Mouse (Mus musculus) heart, embryonic 16.5 days (tissue): ENCODE results near the gene Cul3. TPM values are rescaled to one million over a fixed set of nuclear protein-coding genes. Genes with fewer than 3 reads are reported as not detected.

Experiments
- ATAC-seq: fragments of 200-750 bp; cut with Nextera tagmentation; replicated peaks from 2 replicates; pipeline ENCODE4 v1.8.0; 2017; ENCODE audit warnings: moderate number of reproducible peaks; ENCODE audit not compliant: insufficient read depth, low FRiP score; ENCODE audit errors: extremely low read depth
- H3K27ac ChIP-seq: fragments of 300-500 bp; sonication (generic); 2 replicates; pipeline ENCODE4 v1.5.1; 2014; ENCODE audit warnings: mild to moderate bottlenecking, low read length, control low read depth, moderate library complexity
- H3K27me3 ChIP-seq: fragments of 300-500 bp; sonication (generic); 2 replicates; pipeline ENCODE4 v1.6.1; 2014; ENCODE audit warnings: low read length, mixed read lengths; ENCODE audit not compliant: control insufficient read depth, insufficient read depth
- H3K36me3 ChIP-seq: fragments of 300-500 bp; sonication (generic); 2 replicates; pipeline ENCODE4 v1.6.1; 2014; ENCODE audit not compliant: control insufficient read depth, insufficient read depth
- H3K4me1 ChIP-seq: fragments of 300-500 bp; sonication (generic); 2 replicates; pipeline ENCODE4 v1.6.1; 2014; ENCODE audit warnings: low read length, mixed read lengths; ENCODE audit not compliant: control insufficient read depth, insufficient read depth
- H3K4me2 ChIP-seq: fragments of 300-500 bp; sonication (generic); 2 replicates; pipeline ENCODE4 v1.6.1; 2014; ENCODE audit warnings: low read depth, mild to moderate bottlenecking, control low read depth, low read length
- H3K4me3 ChIP-seq: fragments of 300-500 bp; sonication (generic); 2 replicates; pipeline ENCODE4 v1.5.1; 2014; ENCODE audit warnings: mild to moderate bottlenecking, control low read depth, low read length
- H3K9ac ChIP-seq: fragments of 300-500 bp; sonication (generic); 2 replicates; pipeline ENCODE4 v1.6.1; 2014; ENCODE audit warnings: low read length, control low read depth
- H3K9me3 ChIP-seq: fragments of 300-500 bp; sonication (generic); replicated peaks from 2 replicates; pipeline ENCODE4 v1.6.1; 2016; ENCODE audit warnings: low read length; ENCODE audit not compliant: control insufficient read depth
- WGBS: fragments of 180-500 bp; shearing (Covaris S2); extraction: QIAGEN DNeasy Blood & Tissue Kit; methylation state at CpG from one replicate; pipeline ENCODE4 v1.1.7; 2014; 5-methylcytosine and 5-hydroxymethylcytosine counted together
- polyA plus RNA-seq: library from polyadenylated mRNA; unstranded; fragments of >200 nt; fragmentation: Nextera tagmentation; extraction: Ambion mirVana; gene quantifications from 2 replicates; pipeline ENCODE4 v1.2.1, GENCODE M21; 2015

The Cul3 gene
- polyA plus RNA-seq, 1 experiment from 2014 or later, result 26.0 TPM

- Histone ChIP-seq H3K27me3 (no peaks in the 10 kb centered on the region; the same call in 1 of the 2 replicates), H3K9me3 (no peaks in the 10 kb centered on the region), H3K9ac (no peak overlapping the region), H3K4me3 (no peak overlapping the region), H3K4me1 (peaks cover 5% of the 10 kb centered on the region), H3K4me2 (no peak overlapping the region), H3K36me3 (no peaks in the 10 kb centered on the region), H3K27ac (no peak overlapping the region)
- peak; percentile 14; the same call in 1 of the 2 replicates for ATAC-seq
- 27% methylated on average over 3 of the region's 3 CpGs for WGBS
Measured at GRCm38 (mm10) chr1:80224839-80225412, 115.4 kb downstream of the Cul3 start.

GRCm38 (mm10) chr1:80221151-80221550, 119.1 kb downstream of the Cul3 start:
- no peaks in the 10 kb centered on the region for H3K9me3 ChIP-seq
- H3K36me3 ChIP-seq, result no peaks in the 10 kb centered on the region
- no peak overlapping the region for H3K4me3 ChIP-seq
- 60% methylated on average over 4 of the region's 4 CpGs for WGBS
- H3K9ac ChIP-seq, result no peak overlapping the region
- no peak overlapping the region for H3K4me2 ChIP-seq
- H3K27me3 ChIP-seq, result no peaks in the 10 kb centered on the region; the same call in 1 of the 2 replicates
- H3K4me1 ChIP-seq, result peaks cover 5% of the 10 kb centered on the region
- H3K27ac ChIP-seq, result no peak overlapping the region
- no peak for ATAC-seq

GRCm38 (mm10) chr1:80218268-80218667, 122.0 kb downstream of the Cul3 start, which contains the start of gene Fam124b:
Fam124b (minus strand) TSS chr1:80218473.
- 60% methylated on average over 6 of the region's 6 CpGs for WGBS
- no peak within 1 kb of the TSS for H3K4me2 ChIP-seq
- ATAC-seq, result peak; percentile 80

More at GRCm38 (mm10) chr1:80218268-80218667, 122.0 kb downstream of the Cul3 start, which contains the start of gene Fam124b:
- H3K4me3 ChIP-seq, result no peak within 1 kb of the TSS
- H3K27ac ChIP-seq, result peak within 1 kb of the TSS; percentile 1
- H3K9me3 ChIP-seq, result no peaks in the 10 kb centered on the region
- H3K27me3 ChIP-seq, result no peaks in the 10 kb centered on the region
- no peak within 1 kb of the TSS for H3K9ac ChIP-seq
- H3K36me3 ChIP-seq, result no peaks in the 10 kb centered on the region
- H3K4me1 ChIP-seq, result no peaks in the 10 kb centered on the region

Other genes with a start within 250 kb of the Cul3 start
- gene Fam124b, start 122.0 kb downstream of the Cul3 start, polyA plus RNA-seq, result 1.2 and 1.7 TPM in 2 replicates
- not detected in 2 replicates for gene Gm45261, start 121.0 kb upstream of the Cul3 start, polyA plus RNA-seq